Mouse (Mus musculus) intestine, embryonic 16.5 days (tissue): Measurements from ENCODE around the gene Letmd1. TPM values are rescaled to one million over a fixed set of nuclear protein-coding genes. Genes with fewer than 3 reads are reported as not detected.
"Not testable (repeated sequence)": the region's sequence is repeated elsewhere in the genome, so short reads cannot be mapped to it uniquely, and the experiment has no call there.

Experiments
- ATAC-seq: fragments of 200-750 bp; cut with Nextera tagmentation; 2 replicates; pipeline ENCODE4 v1.8.0; 2017; ENCODE audit warnings: moderate TSS enrichment, moderate library complexity
- H3K27ac ChIP-seq: fragments of 300-500 bp; sonication (generic); 2 replicates; pipeline ENCODE4 v1.5.1; 2014; ENCODE audit warnings: mild to moderate bottlenecking, low read length
- H3K27me3 ChIP-seq: fragments of 300-500 bp; sonication (generic); replicated peaks from 2 replicates; pipeline ENCODE4 v1.6.1; 2014; ENCODE audit warnings: low read length, control low read depth, mixed read lengths; ENCODE audit not compliant: control insufficient read depth, insufficient read depth
- H3K36me3 ChIP-seq: fragments of 300-500 bp; sonication (generic); 2 replicates; pipeline ENCODE4 v1.6.1; 2014; ENCODE audit warnings: low read length, control low read depth; ENCODE audit not compliant: control insufficient read depth, insufficient read depth
- H3K4me1 ChIP-seq: fragments of 300-500 bp; sonication (generic); 2 replicates; pipeline ENCODE4 v1.6.1; 2014; ENCODE audit warnings: low read length, control low read depth, mixed read lengths; ENCODE audit not compliant: control insufficient read depth, insufficient read depth
- H3K4me2 ChIP-seq: fragments of 300-500 bp; sonication (generic); 2 replicates; pipeline ENCODE4 v1.6.1; 2014; ENCODE audit warnings: low read depth, low read length, control low read depth
- H3K4me3 ChIP-seq: fragments of 300-500 bp; sonication (generic); 2 replicates; pipeline ENCODE4 v1.5.1; 2014; ENCODE audit warnings: mild to moderate bottlenecking, low read length
- H3K9ac ChIP-seq: fragments of 300-500 bp; sonication (generic); 2 replicates; pipeline ENCODE4 v1.6.1; 2014; ENCODE audit warnings: low read depth, low read length
- H3K9me3 ChIP-seq: fragments of 300-500 bp; sonication (generic); 2 replicates; pipeline ENCODE4 v1.6.1; 2016; ENCODE audit warnings: low read length, control low read depth; ENCODE audit not compliant: control insufficient read depth
- WGBS: fragments of 180-500 bp; shearing (Covaris S2); extraction: QIAGEN DNeasy Blood & Tissue Kit; methylation state at CpG from one replicate; pipeline ENCODE4 v1.1.7; 2014; 5-methylcytosine and 5-hydroxymethylcytosine counted together
- polyA plus RNA-seq: library from polyadenylated mRNA; unstranded; fragments of >200 nt; fragmentation: Nextera tagmentation; extraction: Ambion mirVana; gene quantifications from 2 replicates; pipeline ENCODE4 v1.2.1, GENCODE M21; 2015

The Letmd1 gene
- polyA plus RNA-seq, 1 experiment from 2014 or later: 31.3 TPM

DNA sequence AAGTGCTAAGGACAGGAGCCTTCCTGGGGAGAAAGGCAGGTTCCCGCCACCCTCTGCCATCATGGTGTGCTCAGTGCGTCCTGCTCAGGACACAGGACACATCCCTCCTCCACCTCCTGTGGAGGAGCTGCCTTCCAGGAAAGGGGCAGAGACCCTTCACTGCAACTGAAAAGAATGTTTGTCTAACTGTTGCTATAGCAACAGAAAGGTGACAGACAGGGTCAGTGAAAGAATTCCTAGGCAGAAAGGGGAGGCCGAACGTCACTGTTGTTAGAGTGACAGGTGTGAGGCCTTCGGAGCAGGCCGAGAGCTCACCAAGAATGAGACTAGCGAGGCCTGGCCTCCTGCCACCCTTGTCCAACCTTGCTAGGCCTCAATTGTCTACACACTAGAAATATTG, 17.6 kb downstream of the Letmd1 start:
- no peak for ATAC-seq

GRCm38 (mm10) chr15:100487050-100487449, 18.2 kb downstream of the Letmd1 start:
- no peak overlapping the region for H3K4me3 ChIP-seq
- no peaks in the 10 kb centered on the region for H3K27me3 ChIP-seq
- H3K36me3 ChIP-seq: peaks cover 7% of the 10 kb centered on the region
- 83% methylated on average over 2 of the region's 2 CpGs for WGBS
- H3K4me1 ChIP-seq: peaks cover 6% of the 10 kb centered on the region
- no peaks in the 10 kb centered on the region for H3K9me3 ChIP-seq
- H3K4me2 ChIP-seq: no peak overlapping the region
- no peak overlapping the region for H3K27ac ChIP-seq
- no peak for ATAC-seq
- H3K9ac ChIP-seq: no peak overlapping the region

More for the DNA sequence above, 17.6 kb downstream of the Letmd1 start:
- Histone ChIP-seq H3K4me2 (no peak overlapping the region), H3K27me3 (no peaks in the 10 kb centered on the region), H3K36me3 (peaks cover 7% of the 10 kb centered on the region), H3K9ac (no peak overlapping the region), H3K4me3 (no peak overlapping the region), H3K4me1 (0 out of 2 replicates have a peak, but pooled peaks cover 3% of the 10 kb centered on the region), H3K27ac (no peak overlapping the region), H3K9me3 (no peaks in the 10 kb centered on the region)
- WGBS: 43% methylated on average over 7 of the region's 7 CpGs

GRCm38 (mm10) chr15:100488297-100488696, 19.5 kb downstream of the Letmd1 start:
- ATAC-seq, H3K4me2 ChIP-seq, H3K9me3 ChIP-seq, H3K4me3 ChIP-seq, H3K27ac ChIP-seq, H3K27me3 ChIP-seq, H3K9ac ChIP-seq, H3K36me3 ChIP-seq: not testable (repeated sequence)
- H3K4me1 ChIP-seq: peaks cover 13% of the 10 kb centered on the region
- WGBS: 72% methylated on average over 1 of the region's 1 CpGs

GRCm38 (mm10) chr15:100489263-100489662, 20.4 kb downstream of the Letmd1 start:
- H3K9ac ChIP-seq: no peak overlapping the region

GRCm38 (mm10) chr15:100491966-100492365, 23.1 kb downstream of the Letmd1 start:
- H3K27ac ChIP-seq: peak overlapping the region; percentile 52; the same call in 1 of the 2 replicates
- WGBS: 43% methylated on average over 9 of the region's 9 CpGs
- peaks cover 22% of the 10 kb centered on the region for H3K4me1 ChIP-seq
- ATAC-seq: peak; percentile 45
- no peak overlapping the region; the same call in 1 of the 2 replicates for H3K4me3 ChIP-seq
- peak overlapping the region; percentile 23; the same call in 1 of the 2 replicates for H3K4me2 ChIP-seq
- 0 out of 2 replicates have a peak, but pooled peaks cover 2% of the 10 kb centered on the region for H3K36me3 ChIP-seq
- no peaks in the 10 kb centered on the region for H3K9me3 ChIP-seq
- no peak overlapping the region for H3K9ac ChIP-seq
- no peaks in the 10 kb centered on the region for H3K27me3 ChIP-seq

More at GRCm38 (mm10) chr15:100489263-100489662, 20.4 kb downstream of the Letmd1 start:
- Histone ChIP-seq H3K9me3 (no peaks in the 10 kb centered on the region), H3K4me2 (no peak overlapping the region), H3K27me3 (no peaks in the 10 kb centered on the region), H3K27ac (no peak overlapping the region), H3K36me3 (0 out of 2 replicates have a peak, but pooled peaks cover 2% of the 10 kb centered on the region), H3K4me3 (no peak overlapping the region), H3K4me1 (peaks cover 21% of the 10 kb centered on the region)
- WGBS: 88% methylated on average over 15 of the region's 15 CpGs
- no peak for ATAC-seq

DNA sequence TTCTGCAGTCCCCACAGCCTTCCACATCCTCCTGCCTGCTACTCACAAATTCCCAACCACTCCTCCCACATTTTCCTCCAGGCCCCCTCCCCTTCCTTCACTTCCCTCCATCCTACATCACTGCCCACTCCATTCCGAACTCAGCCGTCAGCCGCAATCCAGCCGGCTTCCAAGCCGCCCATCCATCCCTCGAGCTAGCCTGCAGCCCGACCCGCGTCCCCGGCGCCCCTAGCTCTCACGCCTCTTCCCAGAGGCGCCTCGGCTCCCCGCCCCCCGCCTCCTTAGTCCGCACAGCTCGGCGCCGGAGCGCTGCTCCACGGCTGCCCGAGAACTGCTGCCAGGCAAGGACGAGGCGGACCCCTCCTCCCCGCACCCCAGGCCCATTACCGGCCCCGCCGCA, 25.8 kb downstream of the Letmd1 start:
- peak; percentile 73 for ATAC-seq
- H3K4me3 ChIP-seq: peak overlapping the region; percentile 63
- no peaks in the 10 kb centered on the region for H3K36me3 ChIP-seq
- H3K4me1 ChIP-seq: peaks cover 22% of the 10 kb centered on the region
- no peaks in the 10 kb centered on the region for H3K27me3 ChIP-seq
- WGBS: under 1% methylated on average over 29 of the region's 29 CpGs
- H3K27ac ChIP-seq: peak overlapping the region; percentile 87
- H3K9me3 ChIP-seq: no peaks in the 10 kb centered on the region
- H3K9ac ChIP-seq: peak overlapping the region; percentile 94
- H3K4me2 ChIP-seq: peak overlapping the region; percentile 89

GRCm38 (mm10) chr15:100495102-100495501, 26.3 kb downstream of the Letmd1 start, which contains the start of gene Csrnp2:
TSS of gene Csrnp2 (minus strand) at chr15:100495488.
- Histone ChIP-seq H3K4me1 (peaks cover 21% of the 10 kb centered on the region), H3K9me3 (no peaks in the 10 kb centered on the region), H3K36me3 (no peaks in the 10 kb centered on the region), H3K27ac (peak within 1 kb of the TSS; percentile 87), H3K4me2 (peak within 1 kb of the TSS; percentile 89), H3K4me3 (peak within 1 kb of the TSS; percentile 63), H3K27me3 (no peaks in the 10 kb centered on the region), H3K9ac (peak within 1 kb of the TSS; percentile 94)
- WGBS: 0% methylated on average over 34 of the region's 40 CpGs
- peak; percentile 96 for ATAC-seq

DNA sequence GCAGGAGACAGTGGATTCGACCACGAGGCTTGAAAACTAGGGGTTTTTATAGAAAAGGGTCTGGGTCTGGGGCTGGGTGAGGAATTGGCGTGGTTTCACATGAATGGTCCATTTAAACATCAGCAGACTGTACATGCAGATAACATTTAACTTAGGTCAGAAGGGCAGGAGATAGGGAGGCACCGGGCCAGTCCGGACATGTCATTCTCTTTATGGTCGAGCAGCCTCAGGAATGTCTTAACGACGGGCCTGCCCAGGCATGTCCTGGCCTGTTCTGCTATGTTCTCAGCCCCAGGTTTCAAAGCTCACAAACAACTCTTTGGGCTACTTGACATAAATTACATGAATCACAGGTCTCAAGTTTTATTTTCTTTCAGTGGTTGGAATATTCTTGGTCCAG, 30.7 kb downstream of the Letmd1 start:
- 76% methylated on average over 8 of the region's 8 CpGs for WGBS

GRCm38 (mm10) chr15:100508454-100509167, 39.8 kb downstream of the Letmd1 start:
- Histone ChIP-seq H3K4me1 (no peaks in the 10 kb centered on the region), H3K9ac (no peak overlapping the region), H3K4me2 (no peak overlapping the region), H3K27me3 (no peaks in the 10 kb centered on the region), H3K27ac (no peak overlapping the region), H3K9me3 (no peaks in the 10 kb centered on the region), H3K4me3 (no peak overlapping the region), H3K36me3 (peaks cover 12% of the 10 kb centered on the region)
- ATAC-seq: no peak
- WGBS: 90% methylated on average over 13 of the region's 13 CpGs

More for the DNA sequence above, 30.7 kb downstream of the Letmd1 start:
- H3K4me1 ChIP-seq, H3K36me3 ChIP-seq, H3K4me2 ChIP-seq, H3K27ac ChIP-seq, ATAC-seq, H3K9me3 ChIP-seq, H3K4me3 ChIP-seq, H3K9ac ChIP-seq, H3K27me3 ChIP-seq: not testable (repeated sequence)
